Mouse (Mus musculus): ENCODE data around the gene Trim46. TPM values are rescaled to one million over a fixed set of nuclear protein-coding genes. Genes with fewer than 3 reads are reported as not detected.

Gene Trim46
- polyA plus RNA-seq, 2 experiments: 0.05 to 0.29 TPM

DNA sequence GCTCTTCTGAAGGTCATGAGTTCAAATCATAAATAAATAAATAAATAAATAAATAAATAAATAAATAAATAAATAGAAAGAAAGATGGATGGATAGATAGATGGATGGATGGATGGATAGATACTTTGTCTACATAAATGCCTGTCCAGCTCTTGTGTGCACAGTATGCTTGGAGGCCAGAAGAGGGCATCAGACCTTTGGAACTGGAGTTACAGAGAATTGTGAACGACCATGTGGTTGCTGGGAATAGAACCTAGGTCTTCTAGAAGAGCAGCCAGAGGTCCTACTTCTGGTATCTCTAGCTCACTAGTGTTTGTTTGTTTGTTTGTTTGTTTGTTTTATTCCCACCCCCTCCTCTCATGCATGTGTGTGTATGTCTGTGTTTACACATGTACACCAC lies 52.8 kb downstream of the Trim46 start:
- H3K27me3 ChIP-seq (ENCODE audit: control insufficient read depth, insufficient read depth, low read length): no peaks in the 10 kb centered on the region
- H3K4me3 ChIP-seq (ENCODE audit: insufficient read depth in 1 of 2, low read depth in 2 of 2, low read length in 2 of 2): no peak overlapping the region
- ATAC-seq (ENCODE audit: insufficient read depth) (no peak), DNase-seq (ENCODE audit: low read depth in 3 of 3, low spot score in 3 of 3) (no peak)
- H3K4me2 ChIP-seq (ENCODE audit: low read depth): no peak overlapping the region
- TF ChIP-seq CTCF (IDR thresholded peaks at IDR 0.05; ENCODE audit: low read depth) (peak; percentile 17; the same call in 1 of the 2 replicates), EP300 (IDR thresholded peaks at IDR 0.05; ENCODE audit: low read depth) (no peak)
- H3K9ac ChIP-seq (replicated peaks): no peak overlapping the region
- no peaks in the 10 kb centered on the region for H3K9me3 ChIP-seq (ENCODE audit: control insufficient read depth, low read length)
- no peaks in the 10 kb centered on the region for H3K36me3 ChIP-seq (replicated peaks; ENCODE audit: control insufficient read depth, insufficient read depth, low read depth)
- peaks cover 6 to 13% of the 10 kb centered on the region in 2 experiments for H3K4me1 ChIP-seq (replicated peaks; ENCODE audit: control insufficient read depth in 2 of 2, insufficient read depth in 2 of 2, low read length in 1 of 2)
- 21% methylated on average over 1 of the region's 1 CpGs for WGBS (ENCODE audit: insufficient replicate concordance)
- no peak overlapping the region for H3K27ac ChIP-seq

DNA sequence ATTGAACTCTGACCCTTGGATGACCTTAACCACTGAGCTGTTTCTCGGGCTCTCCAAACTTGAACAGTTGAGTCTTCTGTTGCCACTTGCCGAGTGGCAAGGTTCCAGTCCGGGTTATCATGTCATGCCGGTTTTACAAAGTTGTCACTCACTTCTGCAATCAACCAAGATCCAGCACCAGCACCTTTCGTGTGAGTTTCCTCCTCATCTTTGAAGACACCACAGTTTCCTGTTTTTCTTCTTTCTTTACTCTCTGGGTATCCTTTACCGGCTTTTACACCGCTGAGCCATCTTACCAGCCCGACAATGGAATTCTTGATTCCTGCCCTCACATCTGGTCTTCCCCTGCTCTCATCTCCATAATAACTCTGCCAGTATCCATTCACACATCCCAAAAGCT lies 55.7 kb downstream of the Trim46 start:
- TF ChIP-seq EP300 (IDR thresholded peaks at IDR 0.05; ENCODE audit: low read depth) (no peak), CTCF (IDR thresholded peaks at IDR 0.05; ENCODE audit: low read depth) (no peak)
- Histone ChIP-seq H3K27ac (no peak overlapping the region), H3K36me3 (replicated peaks; ENCODE audit: control insufficient read depth, insufficient read depth, low read depth) (no peaks in the 10 kb centered on the region), H3K9me3 (ENCODE audit: control insufficient read depth, low read length) (no peaks in the 10 kb centered on the region), H3K4me1 (replicated peaks; ENCODE audit: control insufficient read depth in 2 of 2, insufficient read depth in 2 of 2, low read length in 1 of 2) (peaks cover 0 to 2% of the 10 kb centered on the region in 2 experiments; a peak in 2 of 4 replicates), H3K27me3 (ENCODE audit: control insufficient read depth, insufficient read depth, low read length) (no peaks in the 10 kb centered on the region), H3K4me3 (ENCODE audit: insufficient read depth in 1 of 2, low read depth in 2 of 2, low read length in 2 of 2) (no peak overlapping the region), H3K9ac (replicated peaks) (no peak overlapping the region), H3K4me2 (ENCODE audit: low read depth) (no peak overlapping the region)
- WGBS (ENCODE audit: insufficient replicate concordance): 14% methylated on average over 8 of the region's 8 CpGs
- ATAC-seq (ENCODE audit: insufficient read depth) (no peak), DNase-seq (ENCODE audit: low read depth in 3 of 3, low spot score in 3 of 3) (no peak)

DNA sequence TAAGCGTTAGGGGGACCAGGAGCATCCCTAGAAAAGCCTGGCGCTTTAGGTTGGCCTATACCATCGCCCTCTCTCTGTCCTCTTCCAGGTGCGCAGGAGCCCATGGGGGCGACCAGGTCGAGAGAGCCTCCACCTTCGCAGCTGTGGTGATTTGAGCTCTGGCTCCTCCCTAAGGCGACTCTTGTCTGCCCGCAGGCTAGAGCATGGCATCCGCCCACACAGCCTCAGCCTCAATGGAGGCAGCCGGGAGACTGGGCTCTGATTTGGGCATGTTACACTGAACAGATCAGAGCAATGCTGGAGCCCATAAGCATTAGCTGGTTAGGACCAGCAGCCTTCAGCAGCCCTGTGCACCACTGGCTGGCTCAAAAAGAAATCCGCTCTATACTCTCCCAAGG lies 57.6 kb downstream of the Trim46 start:
- no peak for DNase-seq (ENCODE audit: low read depth in 3 of 3, low spot score in 3 of 3)
- TF ChIP-seq EP300 (IDR thresholded peaks at IDR 0.05; ENCODE audit: low read depth) (no peak), CTCF (IDR thresholded peaks at IDR 0.05; ENCODE audit: low read depth) (no peak)
- H3K9me3 ChIP-seq (ENCODE audit: control insufficient read depth, low read length): no peaks in the 10 kb centered on the region
- H3K36me3 ChIP-seq (replicated peaks; ENCODE audit: control insufficient read depth, insufficient read depth, low read depth): no peaks in the 10 kb centered on the region
- no peak overlapping the region for H3K4me3 ChIP-seq (ENCODE audit: insufficient read depth in 1 of 2, low read depth in 2 of 2, low read length in 2 of 2)
- WGBS (ENCODE audit: insufficient replicate concordance): 72% methylated on average over 12 of the region's 12 CpGs
- H3K27ac ChIP-seq: no peak overlapping the region
- no peak overlapping the region for H3K9ac ChIP-seq (replicated peaks)
- H3K27me3 ChIP-seq (ENCODE audit: control insufficient read depth, insufficient read depth, low read length): no peaks in the 10 kb centered on the region
- H3K4me2 ChIP-seq (ENCODE audit: low read depth): no peak overlapping the region
- H3K4me1 ChIP-seq (replicated peaks; ENCODE audit: control insufficient read depth in 2 of 2, insufficient read depth in 2 of 2, low read length in 1 of 2): 0 out of 4 replicates have a peak, but pooled peaks cover 0 to 2% of the 10 kb centered on the region in 2 experiments
- ATAC-seq (ENCODE audit: insufficient read depth): no peak

DNA sequence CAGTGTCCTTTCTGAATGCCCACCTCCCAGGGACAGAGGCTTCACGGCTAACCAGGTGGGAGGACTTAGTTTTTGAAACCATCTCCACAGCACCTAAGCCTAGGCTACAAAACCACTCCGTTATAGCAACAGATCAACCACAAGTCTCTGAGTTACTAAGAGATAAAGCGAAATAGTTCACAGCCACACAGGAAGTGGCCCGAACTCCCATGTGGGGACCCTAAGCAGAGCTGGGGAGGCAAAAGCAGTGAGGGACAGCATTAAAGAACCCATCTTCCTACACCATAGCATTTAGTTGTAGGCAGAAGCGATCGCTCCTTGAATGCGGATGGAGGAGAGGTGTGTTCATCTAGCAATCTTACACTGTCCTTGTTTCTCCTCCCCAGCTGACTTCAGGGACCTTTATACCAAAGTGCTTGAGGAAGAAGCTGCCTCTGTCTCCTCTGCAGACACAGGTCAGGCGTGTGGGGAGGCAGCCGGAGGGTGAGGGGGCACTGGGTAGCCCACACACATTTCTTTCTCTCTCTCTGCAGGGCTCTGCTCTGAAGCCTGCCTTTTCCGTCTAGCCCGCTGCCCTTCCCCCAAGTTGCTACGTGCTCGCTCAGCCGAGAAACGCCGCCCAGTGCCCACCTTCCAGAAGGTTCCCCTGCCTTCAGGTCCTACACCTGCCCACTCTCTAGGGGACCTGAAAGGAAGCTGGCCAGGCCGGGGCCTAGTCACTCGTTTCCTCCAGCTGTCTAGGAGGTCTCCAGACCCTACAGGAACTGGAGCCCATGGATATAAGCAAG lies 58.2 kb downstream of the Trim46 start:
- no peaks in the 10 kb centered on the region for H3K36me3 ChIP-seq (replicated peaks; ENCODE audit: control insufficient read depth, insufficient read depth, low read depth)
- no peak overlapping the region for H3K27ac ChIP-seq
- 0 out of 4 replicates have a peak, but pooled peaks cover 0 to 2% of the 10 kb centered on the region in 2 experiments for H3K4me1 ChIP-seq (replicated peaks; ENCODE audit: control insufficient read depth in 2 of 2, insufficient read depth in 2 of 2, low read length in 1 of 2)
- H3K9ac ChIP-seq (replicated peaks): no peak overlapping the region
- no peaks in the 10 kb centered on the region for H3K9me3 ChIP-seq (ENCODE audit: control insufficient read depth, low read length)
- WGBS (ENCODE audit: insufficient replicate concordance): 56% methylated on average over 18 of the region's 18 CpGs
- H3K4me2 ChIP-seq (ENCODE audit: low read depth): no peak overlapping the region
- no peak for ATAC-seq (ENCODE audit: insufficient read depth)
- H3K4me3 ChIP-seq (ENCODE audit: insufficient read depth in 1 of 2, low read depth in 2 of 2, low read length in 2 of 2): no peak overlapping the region
- no peaks in the 10 kb centered on the region for H3K27me3 ChIP-seq (ENCODE audit: control insufficient read depth, insufficient read depth, low read length)
- no peak for TF ChIP-seq CTCF (IDR thresholded peaks at IDR 0.05; ENCODE audit: low read depth)
- no peak for TF ChIP-seq EP300 (IDR thresholded peaks at IDR 0.05; ENCODE audit: low read depth)
- DNase-seq (ENCODE audit: low read depth in 3 of 3, low spot score in 3 of 3): no peak

DNA sequence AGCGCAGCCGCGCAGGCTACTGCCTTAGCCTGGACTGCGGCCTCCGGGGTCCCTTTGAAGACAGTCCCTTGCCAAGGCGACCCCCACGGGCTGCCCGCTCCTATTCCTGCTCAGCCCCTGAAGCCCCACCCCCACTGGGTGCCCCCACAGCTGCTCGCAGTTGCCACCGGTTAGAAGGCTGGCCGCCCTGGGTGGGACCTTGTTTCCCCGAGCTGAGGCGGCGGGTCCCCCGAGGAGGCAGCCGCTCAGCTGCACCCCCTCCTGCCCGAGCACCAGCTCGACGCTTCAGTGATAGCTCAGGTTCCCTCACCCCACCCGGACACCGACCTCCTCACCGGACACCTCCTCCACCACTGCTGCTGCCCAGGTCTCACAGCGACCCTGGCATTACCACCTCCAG lies 58.9 kb downstream of the Trim46 start:
- TF ChIP-seq CTCF (IDR thresholded peaks at IDR 0.05; ENCODE audit: low read depth): no peak
- Histone ChIP-seq H3K9ac (replicated peaks) (no peak overlapping the region), H3K27me3 (ENCODE audit: control insufficient read depth, insufficient read depth, low read length) (no peaks in the 10 kb centered on the region), H3K27ac (no peak overlapping the region), H3K4me1 (replicated peaks; ENCODE audit: control insufficient read depth in 2 of 2, insufficient read depth in 2 of 2, low read length in 1 of 2) (peaks cover 6% of the 10 kb centered on the region in 2 experiments; a peak in 2 of 4 replicates), H3K4me3 (ENCODE audit: insufficient read depth in 1 of 2, low read depth in 2 of 2, low read length in 2 of 2) (no peak overlapping the region), H3K36me3 (replicated peaks; ENCODE audit: control insufficient read depth, insufficient read depth, low read depth) (peaks cover 4% of the 10 kb centered on the region), H3K9me3 (ENCODE audit: control insufficient read depth, low read length) (no peaks in the 10 kb centered on the region), H3K4me2 (ENCODE audit: low read depth) (no peak overlapping the region)
- DNase-seq (ENCODE audit: low read depth in 3 of 3, low spot score in 3 of 3): no peak
- WGBS (ENCODE audit: insufficient replicate concordance): 48% methylated on average over 23 of the region's 23 CpGs
- ATAC-seq (ENCODE audit: insufficient read depth): no peak

MicroRNA genes within 50 kb of the gene (microRNA counts, 519-probe panel; counts per million panel counts)
- microRNA mmu-miR-92b: 69.9 counts per million

Small RNA genes lying within 50 kb of the gene (microRNA-seq; reads per million reads assigned to microRNA genes)
- gene Mir92b: 14.4 reads per million, percentile 25 among the genes with 10 or more reads in this experiment

Other genes with a start within 250 kb of the Trim46 start
- gene Rusc1, start 153.0 kb downstream of the Trim46 start, polyA plus RNA-seq (2012; rRNA removed): 4.1 and 5.2 TPM in 2 replicates
- 2.6 and 3.2 TPM in 2 replicates for gene Rusc1, start 153.0 kb downstream of the Trim46 start, polyA plus RNA-seq (2014; fragmentation: Nextera tagmentation; extraction: Ambion mirVana)
- 0.02 TPM in 1 of 2 replicates, not detected in the other for gene Gm43738, start 145.2 kb downstream of the Trim46 start, polyA plus RNA-seq (2012; rRNA removed)
- 0.04 TPM in 1 of 2 replicates, not detected in the other for gene Gm43738, start 145.2 kb downstream of the Trim46 start, polyA plus RNA-seq (2014; fragmentation: Nextera tagmentation; extraction: Ambion mirVana)
- 126 and 131 TPM in 2 replicates for gene Fdps, start 144.3 kb downstream of the Trim46 start, polyA plus RNA-seq (2012; rRNA removed)
- gene Fdps, start 144.3 kb downstream of the Trim46 start, polyA plus RNA-seq (2014; fragmentation: Nextera tagmentation; extraction: Ambion mirVana): 238 and 251 TPM in 2 replicates
- 132 and 143 TPM in 2 replicates for gene Pklr, start 110.2 kb downstream of the Trim46 start, polyA plus RNA-seq (2012; rRNA removed)
- 79.8 and 97.5 TPM in 2 replicates for gene Pklr, start 110.2 kb downstream of the Trim46 start, polyA plus RNA-seq (2014; fragmentation: Nextera tagmentation; extraction: Ambion mirVana)
- 0.23 and 0.31 TPM in 2 replicates for gene Hcn3, start 86.1 kb downstream of the Trim46 start, polyA plus RNA-seq (2012; rRNA removed)
- gene Hcn3, start 86.1 kb downstream of the Trim46 start, polyA plus RNA-seq (2014; fragmentation: Nextera tagmentation; extraction: Ambion mirVana): 0.55 and 0.56 TPM in 2 replicates
- gene Clk2, start 81.5 kb downstream of the Trim46 start, polyA plus RNA-seq (2012; rRNA removed): 26.1 and 28.8 TPM in 2 replicates
- 6.7 and 7.2 TPM in 2 replicates for gene Clk2, start 81.5 kb downstream of the Trim46 start, polyA plus RNA-seq (2014; fragmentation: Nextera tagmentation; extraction: Ambion mirVana)
- gene Scamp3, start 68.8 kb downstream of the Trim46 start, polyA plus RNA-seq (2012; rRNA removed): 35.3 and 46.3 TPM in 2 replicates
- 41.0 and 44.2 TPM in 2 replicates for gene Scamp3, start 68.8 kb downstream of the Trim46 start, polyA plus RNA-seq (2014; fragmentation: Nextera tagmentation; extraction: Ambion mirVana)
- gene Fam189b, start 63.2 kb downstream of the Trim46 start, polyA plus RNA-seq (2012; rRNA removed): 3.6 and 3.9 TPM in 2 replicates
- 1.7 and 2.6 TPM in 2 replicates for gene Fam189b, start 63.2 kb downstream of the Trim46 start, polyA plus RNA-seq (2014; fragmentation: Nextera tagmentation; extraction: Ambion mirVana)
- gene Gba, start 43.4 kb downstream of the Trim46 start, polyA plus RNA-seq (2012; rRNA removed): 16.5 and 19.9 TPM in 2 replicates
- gene Gba, start 43.4 kb downstream of the Trim46 start, polyA plus RNA-seq (2014; fragmentation: Nextera tagmentation; extraction: Ambion mirVana): 20.7 and 21.2 TPM in 2 replicates
- 0.96 and 1.7 TPM in 2 replicates for gene Thbs3, start 31.1 kb downstream of the Trim46 start, polyA plus RNA-seq (2012; rRNA removed)
- 0.44 and 0.79 TPM in 2 replicates for gene Thbs3, start 31.1 kb downstream of the Trim46 start, polyA plus RNA-seq (2014; fragmentation: Nextera tagmentation; extraction: Ambion mirVana)
- 71.7 and 83.2 TPM in 2 replicates for gene Mtx1, start 19.2 kb downstream of the Trim46 start, polyA plus RNA-seq (2012; rRNA removed)
- 101 TPM in 2 replicates for gene Mtx1, start 19.2 kb downstream of the Trim46 start, polyA plus RNA-seq (2014; fragmentation: Nextera tagmentation; extraction: Ambion mirVana)
- gene Muc1, start 17.3 kb downstream of the Trim46 start, polyA plus RNA-seq (2012; rRNA removed): 0.02 and 0.18 TPM in 2 replicates
- gene Muc1, start 17.3 kb downstream of the Trim46 start, polyA plus RNA-seq (2014; fragmentation: Nextera tagmentation; extraction: Ambion mirVana): 0.08 and 0.11 TPM in 2 replicates
- gene Krtcap2, start 343 bp downstream of the Trim46 start, polyA plus RNA-seq (2012; rRNA removed): 26.3 and 26.4 TPM in 2 replicates
- 117 and 138 TPM in 2 replicates for gene Krtcap2, start 343 bp downstream of the Trim46 start, polyA plus RNA-seq (2014; fragmentation: Nextera tagmentation; extraction: Ambion mirVana)
- 89.7 and 115 TPM in 2 replicates for gene Dpm3, start 13.0 kb upstream of the Trim46 start, polyA plus RNA-seq (2012; rRNA removed)
- gene Dpm3, start 13.0 kb upstream of the Trim46 start, polyA plus RNA-seq (2014; fragmentation: Nextera tagmentation; extraction: Ambion mirVana): 64.3 and 65.8 TPM in 2 replicates
- gene Slc50a1, start 24.3 kb upstream of the Trim46 start, polyA plus RNA-seq (2012; rRNA removed): 16.5 and 21.8 TPM in 2 replicates
- gene Slc50a1, start 24.3 kb upstream of the Trim46 start, polyA plus RNA-seq (2014; fragmentation: Nextera tagmentation; extraction: Ambion mirVana): 17.3 and 18.7 TPM in 2 replicates
- 3.6 and 3.7 TPM in 2 replicates for gene Efna1, start 34.8 kb upstream of the Trim46 start, polyA plus RNA-seq (2012; rRNA removed)
- gene Efna1, start 34.8 kb upstream of the Trim46 start, polyA plus RNA-seq (2014; fragmentation: Nextera tagmentation; extraction: Ambion mirVana): 2.9 TPM in 2 replicates
- 0.06 and 0.13 TPM in 2 replicates for gene Efna3, start 76.7 kb upstream of the Trim46 start, polyA plus RNA-seq (2012; rRNA removed)
- 0.05 and 0.08 TPM in 2 replicates for gene Efna3, start 76.7 kb upstream of the Trim46 start, polyA plus RNA-seq (2014; fragmentation: Nextera tagmentation; extraction: Ambion mirVana)
- gene Efna4, start 91.7 kb upstream of the Trim46 start, polyA plus RNA-seq (2012; rRNA removed): 0.81 and 0.92 TPM in 2 replicates
- gene Efna4, start 91.7 kb upstream of the Trim46 start, polyA plus RNA-seq (2014; fragmentation: Nextera tagmentation; extraction: Ambion mirVana): 0.62 and 0.78 TPM in 2 replicates
- gene Adam15, start 103.7 kb upstream of the Trim46 start, polyA plus RNA-seq (2012; rRNA removed): 6.2 TPM in 2 replicates
- gene Adam15, start 103.7 kb upstream of the Trim46 start, polyA plus RNA-seq (2014; fragmentation: Nextera tagmentation; extraction: Ambion mirVana): 4.0 and 4.9 TPM in 2 replicates
- 0.02 and 0.03 TPM in 2 replicates for gene Dcst2, start 115.7 kb upstream of the Trim46 start, polyA plus RNA-seq (2012; rRNA removed)
- 0.04 TPM in 1 of 2 replicates, not detected in the other for gene Dcst2, start 115.7 kb upstream of the Trim46 start, polyA plus RNA-seq (2014; fragmentation: Nextera tagmentation; extraction: Ambion mirVana)
- gene Dcst1, start 118.9 kb upstream of the Trim46 start, polyA plus RNA-seq (2012; rRNA removed): 0.03 TPM in 1 of 2 replicates, not detected in the other
- gene Dcst1, start 118.9 kb upstream of the Trim46 start, polyA plus RNA-seq (2014; fragmentation: Nextera tagmentation; extraction: Ambion mirVana): not detected in 2 replicates
- 5.4 and 6.9 TPM in 2 replicates for gene Zbtb7b, start 148.5 kb upstream of the Trim46 start, polyA plus RNA-seq (2012; rRNA removed)
- 0.95 and 1.2 TPM in 2 replicates for gene Zbtb7b, start 148.5 kb upstream of the Trim46 start, polyA plus RNA-seq (2014; fragmentation: Nextera tagmentation; extraction: Ambion mirVana)
- gene Lenep, start 156.5 kb upstream of the Trim46 start, polyA plus RNA-seq (2012; rRNA removed): 0.75 and 0.76 TPM in 2 replicates
- gene Lenep, start 156.5 kb upstream of the Trim46 start, polyA plus RNA-seq (2014; fragmentation: Nextera tagmentation; extraction: Ambion mirVana): not detected in 2 replicates
- gene Flad1, start 165.6 kb upstream of the Trim46 start, polyA plus RNA-seq (2012; rRNA removed): 8.7 and 9.2 TPM in 2 replicates
- 13.0 and 13.2 TPM in 2 replicates for gene Flad1, start 165.6 kb upstream of the Trim46 start, polyA plus RNA-seq (2014; fragmentation: Nextera tagmentation; extraction: Ambion mirVana)
- 133 and 172 TPM in 2 replicates for gene Cks1b, start 172.1 kb upstream of the Trim46 start, polyA plus RNA-seq (2012; rRNA removed)
- gene Cks1b, start 172.1 kb upstream of the Trim46 start, polyA plus RNA-seq (2014; fragmentation: Nextera tagmentation; extraction: Ambion mirVana): 288 and 295 TPM in 2 replicates
- gene Shc1, start 172.1 kb upstream of the Trim46 start, polyA plus RNA-seq (2012; rRNA removed): 36.9 and 38.8 TPM in 2 replicates
- 27.5 and 30.6 TPM in 2 replicates for gene Shc1, start 172.1 kb upstream of the Trim46 start, polyA plus RNA-seq (2014; fragmentation: Nextera tagmentation; extraction: Ambion mirVana)
- gene Pygo2, start 183.9 kb upstream of the Trim46 start, polyA plus RNA-seq (2012; rRNA removed): 12.9 and 15.2 TPM in 2 replicates
- gene Pygo2, start 183.9 kb upstream of the Trim46 start, polyA plus RNA-seq (2014; fragmentation: Nextera tagmentation; extraction: Ambion mirVana): 8.4 and 10.7 TPM in 2 replicates
- 2.2 and 3.1 TPM in 2 replicates for gene Pbxip1, start 190.4 kb upstream of the Trim46 start, polyA plus RNA-seq (2012; rRNA removed)
- gene Pbxip1, start 190.4 kb upstream of the Trim46 start, polyA plus RNA-seq (2014; fragmentation: Nextera tagmentation; extraction: Ambion mirVana): 2.8 and 3.3 TPM in 2 replicates
- gene Pmvk, start 208.2 kb upstream of the Trim46 start, polyA plus RNA-seq (2012; rRNA removed): 23.4 and 32.2 TPM in 2 replicates
- gene Pmvk, start 208.2 kb upstream of the Trim46 start, polyA plus RNA-seq (2014; fragmentation: Nextera tagmentation; extraction: Ambion mirVana): 32.1 and 36.5 TPM in 2 replicates

All from liver, embryonic 14.5 days (tissue).